Mouse (Mus musculus) adrenal gland, postnatal 4 days (tissue): ENCODE data around the gene Muc1. TPM values are rescaled to one million over a fixed set of nuclear protein-coding genes. Genes with fewer than 3 reads are reported as not detected.
"Not testable (repeated sequence)": the region's sequence is repeated elsewhere in the genome, so short reads cannot be mapped to it uniquely, and the experiment has no call there.

Experiments
- DNase-seq, 2 experiments: peaks; one replicate each; pipeline ENCODE4 v3.0.0; 2021 to 2022; ENCODE audit warnings: low spot score in 2 of 2, mixed read lengths in 2 of 2
- total RNA-seq, 2 experiments: library from RNA; stranded (reverse); gene quantifications; 2 replicates each; pipeline ENCODE4 v1.2.3; 2021

Muc1 gene
- total RNA-seq, 2 experiments from 2014 or later: 1.2 to 8.9 TPM

DNA sequence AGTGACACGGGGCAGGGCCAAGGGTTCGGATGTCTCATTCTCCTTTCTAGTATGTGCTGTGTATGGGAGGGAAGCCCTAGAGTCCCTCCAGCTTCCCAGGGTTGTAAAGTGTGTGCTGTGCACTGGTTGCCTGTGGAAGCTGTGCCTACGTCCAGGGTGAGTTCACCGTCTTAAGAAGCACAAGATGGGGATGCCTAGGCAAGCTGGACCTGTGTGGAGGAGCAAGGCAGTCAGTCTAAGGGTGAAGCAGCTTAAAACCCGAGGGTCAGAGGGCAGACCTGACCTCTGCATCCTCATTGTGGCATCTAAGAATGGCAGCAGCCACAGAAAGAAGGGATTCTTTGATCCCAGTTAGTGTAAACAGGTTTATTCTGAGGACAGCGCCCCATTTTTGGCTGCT is 20.1 kb upstream of the Muc1 start:
- no peak for DNase-seq

GRCm38 (mm10) chr3:89209731-89210130 is 19.1 kb upstream of the Muc1 start:
- no peak for DNase-seq

GRCm38 (mm10) chr3:89210162-89210561 is 18.7 kb upstream of the Muc1 start:
- no peak for DNase-seq

GRCm38 (mm10) chr3:89210731-89211130 is 18.1 kb upstream of the Muc1 start:
- no peak for DNase-seq

DNA sequence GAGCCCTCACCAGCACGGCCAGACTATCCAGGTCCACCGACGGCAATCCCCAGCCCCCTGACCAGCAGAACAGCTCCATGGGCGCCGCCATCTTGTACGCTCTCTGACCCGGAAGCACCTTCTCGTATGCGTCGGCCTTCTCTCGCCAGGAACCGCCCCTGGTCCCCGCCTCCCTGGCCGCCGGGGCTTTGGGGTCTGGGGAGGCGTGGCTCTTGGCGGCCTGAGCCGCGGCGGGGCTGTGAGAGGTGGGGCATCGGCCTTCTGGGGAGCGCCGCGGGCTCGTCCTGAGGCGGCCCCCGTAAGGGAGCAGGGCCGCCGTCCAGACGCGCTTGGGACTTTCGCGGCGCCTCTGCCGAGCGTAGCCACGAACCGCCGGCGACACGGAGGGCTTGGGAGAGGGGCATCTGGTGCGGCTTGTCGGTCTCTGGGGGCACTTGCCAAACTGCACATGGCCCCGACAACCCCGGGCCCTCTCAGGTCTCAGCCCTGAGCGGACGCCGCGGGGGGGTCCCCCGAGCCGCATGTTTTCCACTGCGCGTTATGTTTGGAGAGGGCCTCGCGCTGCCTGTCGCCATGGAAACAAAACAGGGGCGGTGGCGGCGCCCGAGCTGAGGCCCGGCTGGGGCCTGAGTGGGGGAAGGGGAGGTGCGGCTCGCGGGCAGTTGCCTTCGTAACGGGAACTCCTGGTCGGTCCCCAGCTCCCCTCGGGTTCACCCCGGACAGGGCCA is 14.9 kb upstream of the Muc1 start:
- peak; percentile 79 to 90 for DNase-seq

GRCm38 (mm10) chr3:89214681-89215411 is 14.0 kb upstream of the Muc1 start, which contains the start of gene Thbs3:
Thbs3 (plus strand) TSS chr3:89215180.
- DNase-seq: no peak

DNA sequence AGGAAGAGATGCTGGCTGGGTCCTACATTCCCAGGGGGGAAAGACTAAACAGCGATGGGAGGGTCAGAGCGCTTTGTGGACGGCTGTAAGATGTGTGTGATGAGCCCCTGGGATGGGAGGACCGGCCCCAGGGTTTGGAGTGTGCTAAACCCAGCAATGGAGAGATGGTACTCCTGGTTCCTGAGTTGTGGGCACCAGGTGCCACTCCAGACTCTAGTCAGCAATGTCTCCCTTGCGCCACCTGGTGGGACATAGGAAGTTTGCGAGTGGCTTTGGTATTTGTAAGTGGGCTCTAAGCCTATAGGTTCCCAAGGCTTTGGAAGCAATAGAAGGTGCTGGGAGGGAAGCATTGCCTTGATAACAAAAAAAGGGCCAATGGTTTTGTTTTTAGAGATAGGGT is 13.0 kb upstream of the Muc1 start:
- peak; percentile 50 to 62 for DNase-seq

- not testable (repeated sequence) for DNase-seq
Observed at GRCm38 (mm10) chr3:89216407-89216806, 12.4 kb upstream of the Muc1 start.

- DNase-seq: no peak
Observed at GRCm38 (mm10) chr3:89218271-89218670, 10.6 kb upstream of the Muc1 start.

GRCm38 (mm10) chr3:89219546-89219945 is 9.3 kb upstream of the Muc1 start:
- no peak for DNase-seq

GRCm38 (mm10) chr3:89221167-89221566 is 7.7 kb upstream of the Muc1 start:
- no peak for DNase-seq

GRCm38 (mm10) chr3:89224796-89225195 is 4.1 kb upstream of the Muc1 start:
- no peak for DNase-seq

DNA sequence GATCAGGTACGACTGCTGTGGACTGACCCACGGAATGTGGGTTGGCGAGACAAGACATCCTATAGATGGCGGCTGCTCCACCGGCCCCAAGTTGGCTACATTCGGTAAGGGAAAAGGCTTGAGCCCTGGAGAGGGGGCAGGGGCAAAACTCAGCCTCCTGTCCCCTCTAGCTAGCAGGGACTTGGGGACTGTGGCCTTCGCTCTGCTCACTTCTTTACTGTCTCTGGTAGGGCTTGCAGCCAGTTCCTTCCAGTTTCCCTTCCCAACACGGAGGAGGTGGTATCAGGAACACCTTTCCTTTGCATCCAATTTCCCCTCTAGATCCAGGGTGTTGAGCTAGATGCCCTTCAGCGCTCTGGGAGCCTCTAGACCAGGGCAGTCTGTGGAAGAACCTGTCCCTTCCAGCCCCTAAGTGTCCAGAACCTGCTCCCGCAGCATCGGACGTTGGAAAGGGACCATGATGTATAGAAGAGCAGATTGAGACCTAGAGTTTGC is 3.5 kb upstream of the Muc1 start:
- no peak for DNase-seq

GRCm38 (mm10) chr3:89225918-89226317 is 2.9 kb upstream of the Muc1 start:
- DNase-seq: no peak

- no peak for DNase-seq
Observed at GRCm38 (mm10) chr3:89226361-89226760, 2.5 kb upstream of the Muc1 start.

GRCm38 (mm10) chr3:89226900-89227299 is 2.0 kb upstream of the Muc1 start, which contains the start of gene Mtx1:
Mtx1 (minus strand) TSS chr3:89227088.
- DNase-seq: no peak

GRCm38 (mm10) chr3:89227307-89228179 is 1.3 kb upstream of the Muc1 start:
- DNase-seq: peak; percentile 70 to 77

- DNase-seq: peak; percentile 64 to 79
Observed at GRCm38 (mm10) chr3:89228180-89228549, 692 bp upstream of the Muc1 start.

DNA sequence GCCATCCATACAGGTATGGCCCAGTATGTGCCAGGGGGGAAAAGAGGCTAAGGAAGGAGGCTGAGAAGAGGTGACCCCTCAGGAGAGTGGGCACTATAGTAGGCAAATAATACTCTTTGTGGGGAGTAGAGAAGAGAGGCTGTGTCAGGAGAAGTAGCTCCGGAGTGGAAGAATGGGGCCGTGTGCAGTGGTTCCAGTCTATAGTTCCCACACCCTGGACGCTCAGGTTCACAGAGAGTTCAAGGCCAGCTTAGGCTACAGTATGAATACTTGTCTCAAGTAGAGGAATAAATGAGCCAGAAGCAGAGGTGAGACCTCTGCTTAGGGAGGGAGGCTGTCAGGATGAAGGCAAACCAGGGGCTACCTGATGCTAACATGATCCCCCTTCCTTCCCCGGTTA is 419 bp downstream of the Muc1 start:
- no peak for DNase-seq

DNA sequence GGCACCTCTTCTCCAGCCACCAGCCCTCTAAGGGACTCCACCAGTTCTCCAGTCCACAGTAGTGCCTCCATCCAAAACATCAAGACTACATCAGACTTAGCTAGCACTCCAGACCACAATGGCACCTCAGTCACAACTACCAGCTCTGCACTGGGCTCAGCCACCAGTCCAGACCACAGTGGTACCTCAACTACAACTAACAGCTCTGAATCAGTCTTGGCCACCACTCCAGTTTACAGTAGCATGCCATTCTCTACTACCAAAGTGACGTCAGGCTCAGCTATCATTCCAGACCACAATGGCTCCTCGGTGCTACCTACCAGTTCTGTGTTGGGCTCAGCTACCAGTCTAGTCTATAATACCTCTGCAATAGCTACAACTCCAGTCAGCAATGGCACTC is 1.7 kb downstream of the Muc1 start:
- DNase-seq: no peak

- no peak for DNase-seq
Observed at GRCm38 (mm10) chr3:89231345-89231744, 2.5 kb downstream of the Muc1 start.
